Mouse (Mus musculus) forebrain, embryonic 10.5 days (tissue): Measurements from ENCODE around the gene Mpv17. TPM values are rescaled to one million over a fixed set of nuclear protein-coding genes. Genes with fewer than 3 reads are reported as not detected.

ENCODE experiments used
- DNase-seq: peaks from one replicate; pipeline ENCODE4 v3.0.0-alpha.2; 2017; ENCODE audit warnings: low spot score; ENCODE audit errors: extremely low spot score
- H3K27ac ChIP-seq: fragments of 300-500 bp; sonication (generic); 2 replicates; pipeline ENCODE4 v1.5.1; 2016; ENCODE audit warnings: mild to moderate bottlenecking
- H3K27me3 ChIP-seq: fragments of 300-500 bp; sonication (generic); 2 replicates; pipeline ENCODE4 v1.6.1; 2016; ENCODE audit warnings: mild to moderate bottlenecking; ENCODE audit not compliant: poor library complexity, severe bottlenecking
- H3K36me3 ChIP-seq: fragments of 300-500 bp; sonication (generic); replicated peaks from 2 replicates; pipeline ENCODE4 v1.6.1; 2016; ENCODE audit warnings: mild to moderate bottlenecking, moderate library complexity
- H3K4me1 ChIP-seq: fragments of 300-500 bp; sonication (generic); 2 replicates; pipeline ENCODE4 v1.6.1; 2016
- H3K4me3 ChIP-seq: fragments of 300-500 bp; sonication (generic); 2 replicates; pipeline ENCODE4 v1.5.1; 2016; ENCODE audit warnings: mild to moderate bottlenecking, moderate library complexity
- H3K9me3 ChIP-seq: fragments of 300-500 bp; sonication (generic); 2 replicates; pipeline ENCODE4 v1.6.1; 2016; ENCODE audit warnings: mild to moderate bottlenecking, moderate library complexity
- WGBS: fragments of 180-500 bp; shearing (Covaris S2); methylation state at CpG from one replicate; pipeline ENCODE4 v1.1.7; 2016; 5-methylcytosine and 5-hydroxymethylcytosine counted together
- polyA plus RNA-seq: library from polyadenylated mRNA; unstranded; fragments of >200 nt; fragmentation: Nextera tagmentation; extraction: Ambion mirVana; gene quantifications from 2 replicates; pipeline ENCODE4 v1.2.1, GENCODE M21; 2016

Mpv17 gene
- polyA plus RNA-seq, result 60.4 and 63.8 TPM in 2 replicates

- peak; percentile 87 for DNase-seq
- Histone ChIP-seq H3K9me3 (no peaks in the 10 kb centered on the region), H3K4me1 (peaks cover 18% of the 10 kb centered on the region)
Observed at GRCm38 (mm10) chr5:31154152-31154553, at the start of gene Mpv17. Gene Mpv17, minus strand, starts transcription at chr5:31154251.

GRCm38 (mm10) chr5:31202933-31203332 lies 48.9 kb upstream of the Mpv17 start:
- H3K36me3 ChIP-seq, result peaks cover 83% of the 10 kb centered on the region
- H3K27ac ChIP-seq, result peak overlapping the region; percentile 96
- peaks cover 6% of the 10 kb centered on the region for H3K9me3 ChIP-seq
- DNase-seq, result no peak
- H3K4me1 ChIP-seq, result peaks cover 23% of the 10 kb centered on the region
- 83% methylated on average over 7 of the region's 7 CpGs for WGBS
- peak overlapping the region; percentile 85 for H3K4me3 ChIP-seq
- no peaks in the 10 kb centered on the region for H3K27me3 ChIP-seq

More at GRCm38 (mm10) chr5:31154152-31154553, at the start of gene Mpv17:
- Histone ChIP-seq H3K27me3 (no peaks in the 10 kb centered on the region), H3K36me3 (peaks cover 47% of the 10 kb centered on the region), H3K4me3 (peak within 1 kb of the TSS; percentile 72), H3K27ac (peak within 1 kb of the TSS; percentile 84)
- WGBS, result under 1% methylated on average over 19 of the region's 19 CpGs

GRCm38 (mm10) chr5:31201742-31202590 lies 47.9 kb upstream of the Mpv17 start, which contains the start of gene Zfp513:
Gene Zfp513, minus strand, starts transcription at chr5:31202303.
- DNase-seq, result peak; percentile 98

GRCm38 (mm10) chr5:31201042-31201741 lies 47.1 kb upstream of the Mpv17 start:
- peaks cover 23% of the 10 kb centered on the region for H3K4me1 ChIP-seq
- peak overlapping the region; percentile 96 for H3K27ac ChIP-seq
- WGBS, result 23% methylated on average over 13 of the region's 13 CpGs
- DNase-seq, result no peak
- H3K36me3 ChIP-seq, result peaks cover 85% of the 10 kb centered on the region
- H3K4me3 ChIP-seq, result peak overlapping the region; percentile 85
- no peaks in the 10 kb centered on the region for H3K27me3 ChIP-seq
- H3K9me3 ChIP-seq, result peaks cover 6% of the 10 kb centered on the region

More at GRCm38 (mm10) chr5:31201742-31202590, 47.9 kb upstream of the Mpv17 start, which contains the start of gene Zfp513:
- Histone ChIP-seq H3K27me3 (no peaks in the 10 kb centered on the region), H3K9me3 (peaks cover 6% of the 10 kb centered on the region), H3K36me3 (peaks cover 83% of the 10 kb centered on the region), H3K4me1 (peaks cover 23% of the 10 kb centered on the region), H3K4me3 (peak within 1 kb of the TSS; percentile 85), H3K27ac (peak within 1 kb of the TSS; percentile 96)
- WGBS, result under 1% methylated on average over 53 of the region's 53 CpGs

GRCm38 (mm10) chr5:31200327-31200768 lies 46.3 kb upstream of the Mpv17 start:
- Histone ChIP-seq H3K27me3 (no peaks in the 10 kb centered on the region), H3K4me3 (peak overlapping the region; percentile 85), H3K4me1 (peaks cover 23% of the 10 kb centered on the region), H3K9me3 (peaks cover 6% of the 10 kb centered on the region), H3K27ac (no peak overlapping the region), H3K36me3 (peaks cover 85% of the 10 kb centered on the region)
- peak; percentile 34 for DNase-seq
- WGBS, result 90% methylated on average over 27 of the region's 27 CpGs

- Histone ChIP-seq H3K4me3 (peak overlapping the region; percentile 85), H3K36me3 (peaks cover 85% of the 10 kb centered on the region)
Observed at GRCm38 (mm10) chr5:31199893-31200292, 45.8 kb upstream of the Mpv17 start.

GRCm38 (mm10) chr5:31199321-31199892 lies 45.4 kb upstream of the Mpv17 start:
- Histone ChIP-seq H3K4me3 (peak overlapping the region; percentile 85; the same call in 1 of the 2 replicates), H3K27me3 (no peaks in the 10 kb centered on the region), H3K9me3 (peaks cover 6% of the 10 kb centered on the region), H3K27ac (no peak overlapping the region), H3K36me3 (peaks cover 85% of the 10 kb centered on the region), H3K4me1 (peaks cover 27% of the 10 kb centered on the region)
- DNase-seq, result no peak
- WGBS, result 95% methylated on average over 19 of the region's 19 CpGs

More at GRCm38 (mm10) chr5:31199893-31200292, 45.8 kb upstream of the Mpv17 start:
- H3K4me1 ChIP-seq, result peaks cover 23% of the 10 kb centered on the region
- 91% methylated on average over 9 of the region's 9 CpGs for WGBS
- no peak for DNase-seq
- H3K27me3 ChIP-seq, result no peaks in the 10 kb centered on the region
- peaks cover 6% of the 10 kb centered on the region for H3K9me3 ChIP-seq
- H3K27ac ChIP-seq, result no peak overlapping the region

- 0 out of 2 replicates have a peak overlapping the region, but pooled peaks have one; percentile 1 for H3K4me3 ChIP-seq
- WGBS, result 87% methylated on average over 5 of the region's 5 CpGs
- peaks cover 6% of the 10 kb centered on the region for H3K9me3 ChIP-seq
- DNase-seq, result no peak
- H3K36me3 ChIP-seq, result peaks cover 81% of the 10 kb centered on the region
- no peak overlapping the region for H3K27ac ChIP-seq
- H3K4me1 ChIP-seq, result peaks cover 33% of the 10 kb centered on the region
- no peaks in the 10 kb centered on the region for H3K27me3 ChIP-seq
Observed at GRCm38 (mm10) chr5:31198616-31199320, 44.7 kb upstream of the Mpv17 start.

- Histone ChIP-seq H3K4me3 (0 out of 2 replicates have a peak overlapping the region, but pooled peaks have one; percentile 1), H3K9me3 (peaks cover 6% of the 10 kb centered on the region), H3K4me1 (peaks cover 35% of the 10 kb centered on the region), H3K27ac (no peak overlapping the region), H3K27me3 (no peaks in the 10 kb centered on the region), H3K36me3 (peaks cover 75% of the 10 kb centered on the region)
- WGBS, result 89% methylated on average over 9 of the region's 9 CpGs
- no peak for DNase-seq
Observed at GRCm38 (mm10) chr5:31198170-31198569, 44.1 kb upstream of the Mpv17 start.

- H3K36me3 ChIP-seq, result peaks cover 66% of the 10 kb centered on the region
- no peaks in the 10 kb centered on the region for H3K27me3 ChIP-seq
- no peak overlapping the region for H3K4me3 ChIP-seq
- no peak for DNase-seq
- H3K9me3 ChIP-seq, result peaks cover 6% of the 10 kb centered on the region
- 93% methylated on average over 12 of the region's 12 CpGs for WGBS
- no peak overlapping the region for H3K27ac ChIP-seq
- H3K4me1 ChIP-seq, result peaks cover 31% of the 10 kb centered on the region
Observed at GRCm38 (mm10) chr5:31197072-31197471, 43.0 kb upstream of the Mpv17 start.

- Histone ChIP-seq H3K27ac (no peak overlapping the region), H3K4me3 (no peak overlapping the region), H3K36me3 (peaks cover 70% of the 10 kb centered on the region), H3K27me3 (no peaks in the 10 kb centered on the region), H3K4me1 (peaks cover 36% of the 10 kb centered on the region), H3K9me3 (peaks cover 6% of the 10 kb centered on the region)
- 96% methylated on average over 10 of the region's 10 CpGs for WGBS
- no peak for DNase-seq
Observed at GRCm38 (mm10) chr5:31196207-31196606, 42.2 kb upstream of the Mpv17 start.

GRCm38 (mm10) chr5:31195671-31196070 lies 41.6 kb upstream of the Mpv17 start:
- Histone ChIP-seq H3K27me3 (no peaks in the 10 kb centered on the region), H3K4me3 (no peak overlapping the region), H3K36me3 (peaks cover 74% of the 10 kb centered on the region), H3K9me3 (peaks cover 6% of the 10 kb centered on the region), H3K4me1 (peaks cover 31% of the 10 kb centered on the region), H3K27ac (no peak overlapping the region)
- DNase-seq, result no peak
- WGBS, result 89% methylated on average over 4 of the region's 4 CpGs
